Mouse (Mus musculus) thymus, postnatal 14 days (tissue): ENCODE data around the gene Vmn2r48.
"Not testable (repeated sequence)": the region's sequence is repeated elsewhere in the genome, so short reads cannot be mapped to it uniquely, and the experiment has no call there.

Source experiments
- DNase-seq: peaks from one replicate; pipeline ENCODE4 v3.0.0; 2021

Gene Vmn2r48

DNA sequence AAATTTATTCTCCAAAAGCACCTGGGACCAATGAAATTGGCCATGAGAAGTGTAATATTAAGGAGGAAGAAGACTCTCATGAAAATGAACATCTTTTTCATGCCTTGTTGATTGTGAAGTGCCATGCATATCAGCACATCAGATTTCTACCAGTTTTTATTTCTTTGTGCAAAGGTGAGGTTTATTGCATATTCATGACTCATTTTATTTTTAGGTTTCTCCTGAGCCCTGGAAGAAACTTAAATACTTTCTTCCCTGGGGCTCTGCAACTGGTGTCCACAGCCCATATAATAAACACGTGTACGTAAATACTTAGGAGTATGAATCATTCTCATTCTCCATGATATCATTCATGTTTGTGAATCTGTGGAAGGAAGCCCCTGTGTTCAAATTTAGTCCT lies at the start of gene Vmn2r48:
Vmn2r48 (minus strand) TSS at position 101 of the 400 bp plus-strand sequence.
- DNase-seq = not testable (repeated sequence)

DNA sequence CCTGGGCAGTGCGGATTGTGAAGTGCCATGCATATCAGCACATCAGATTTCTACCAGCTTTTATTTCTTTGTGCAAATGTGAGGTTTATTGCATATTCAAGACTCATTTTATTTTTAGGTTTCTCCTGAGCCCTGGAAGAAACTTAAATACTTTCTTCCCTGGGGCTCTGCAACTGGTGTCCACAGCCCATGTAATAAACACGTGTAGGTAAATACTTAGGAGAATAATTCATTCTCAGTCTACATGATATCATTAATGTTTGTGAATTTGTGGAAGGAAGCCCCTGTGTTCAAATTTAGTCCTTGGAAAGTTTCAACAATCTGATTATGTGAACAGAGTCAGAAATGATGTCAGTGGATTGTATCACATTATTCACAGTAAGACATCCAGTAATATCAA lies 38.8 kb upstream of the Vmn2r48 start, which contains the start of gene Vmn2r49:
Vmn2r49 (minus strand) TSS at position 101 of the 400 bp plus-strand sequence.
- DNase-seq = not testable (repeated sequence)
